Mouse (Mus musculus): Measurements from ENCODE around the gene Gtf2a2. TPM values are rescaled to one million over a fixed set of nuclear protein-coding genes. Genes with fewer than 3 reads are reported as not detected.
"Not testable (repeated sequence)": the region's sequence is repeated elsewhere in the genome, so short reads cannot be mapped to it uniquely, and the experiment has no call there.

The Gtf2a2 gene
- polyA plus RNA-seq, 1 experiment from 2014 or later, result 206 TPM

GRCm38 (mm10) chr9:69999318-69999717 is 13.0 kb upstream of the Gtf2a2 start:
- ATAC-seq (ENCODE audit: low FRiP score, low read depth), result no peak
- no peaks in the 10 kb centered on the region for H3K27me3 ChIP-seq
- H3K9ac ChIP-seq, result no peak overlapping the region
- H3K4me1 ChIP-seq, result no peaks in the 10 kb centered on the region
- WGBS, result 75% methylated on average over 1 of the region's 1 CpGs
- H3K36me3 ChIP-seq, result peaks cover 83% of the 10 kb centered on the region
- H3K4me3 ChIP-seq, result no peak overlapping the region
- no peak overlapping the region for H3K27ac ChIP-seq
- no peak overlapping the region for H3K4me2 ChIP-seq (replicated peaks)
- H3K9me3 ChIP-seq, result no peaks in the 10 kb centered on the region

DNA sequence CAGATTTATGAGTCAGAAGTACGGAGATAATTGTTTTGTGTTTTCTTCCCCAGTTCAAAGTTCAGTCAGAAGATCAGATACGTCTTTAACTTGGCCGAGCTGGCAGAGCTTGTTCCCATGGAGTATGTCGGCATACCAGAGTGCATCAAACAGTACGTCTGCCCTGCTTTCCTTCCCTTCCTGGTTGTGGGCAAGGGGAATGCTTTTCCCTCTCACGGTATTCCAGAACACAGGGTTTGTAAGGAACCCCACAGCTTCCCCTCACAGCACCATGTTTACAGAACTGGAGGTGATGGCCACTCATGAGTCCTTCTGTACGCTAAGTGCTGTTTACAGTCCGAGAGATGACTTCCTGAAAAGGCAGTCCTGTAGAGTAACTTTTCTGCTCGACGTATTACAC is 8.8 kb upstream of the Gtf2a2 start:
- no peak for ATAC-seq (ENCODE audit: low FRiP score, low read depth)
- H3K4me1 ChIP-seq, result no peaks in the 10 kb centered on the region
- 89% methylated on average over 10 of the region's 10 CpGs for WGBS
- H3K36me3 ChIP-seq, result peaks cover 82% of the 10 kb centered on the region
- H3K9me3 ChIP-seq, result no peaks in the 10 kb centered on the region
- H3K4me2 ChIP-seq (replicated peaks), result no peak overlapping the region
- H3K27ac ChIP-seq, result no peak overlapping the region
- no peak overlapping the region for H3K4me3 ChIP-seq
- H3K9ac ChIP-seq, result no peak overlapping the region
- H3K27me3 ChIP-seq, result no peaks in the 10 kb centered on the region

GRCm38 (mm10) chr9:70006984-70007383 is 5.4 kb upstream of the Gtf2a2 start:
- 96% methylated on average over 5 of the region's 5 CpGs for WGBS
- no peak overlapping the region for H3K9ac ChIP-seq
- no peak overlapping the region for H3K27ac ChIP-seq
- ATAC-seq (ENCODE audit: low FRiP score, low read depth), result no peak
- peaks cover 69% of the 10 kb centered on the region for H3K36me3 ChIP-seq
- no peaks in the 10 kb centered on the region for H3K27me3 ChIP-seq
- H3K4me3 ChIP-seq, result no peak overlapping the region
- H3K4me1 ChIP-seq, result peaks cover 3% of the 10 kb centered on the region; the same call in 1 of the 2 replicates
- H3K9me3 ChIP-seq, result no peaks in the 10 kb centered on the region
- no peak overlapping the region for H3K4me2 ChIP-seq (replicated peaks)

GRCm38 (mm10) chr9:70007506-70008248 is 4.7 kb upstream of the Gtf2a2 start:
- no peaks in the 10 kb centered on the region for H3K9me3 ChIP-seq
- no peak overlapping the region for H3K9ac ChIP-seq
- ATAC-seq (ENCODE audit: low FRiP score, low read depth), result no peak
- H3K4me2 ChIP-seq (replicated peaks), result no peak overlapping the region
- H3K27ac ChIP-seq, result no peak overlapping the region
- H3K27me3 ChIP-seq, result no peaks in the 10 kb centered on the region
- 87% methylated on average over 14 of the region's 14 CpGs for WGBS
- no peak overlapping the region for H3K4me3 ChIP-seq
- peaks cover 64% of the 10 kb centered on the region for H3K36me3 ChIP-seq
- peaks cover 3% of the 10 kb centered on the region; the same call in 1 of the 2 replicates for H3K4me1 ChIP-seq

GRCm38 (mm10) chr9:70009754-70010304 is 2.5 kb upstream of the Gtf2a2 start:
- Histone ChIP-seq H3K27me3 (no peaks in the 10 kb centered on the region), H3K36me3 (peaks cover 48% of the 10 kb centered on the region), H3K9me3 (no peaks in the 10 kb centered on the region), H3K4me2 (replicated peaks) (no peak overlapping the region), H3K9ac (no peak overlapping the region), H3K27ac (no peak overlapping the region), H3K4me1 (peaks cover 17% of the 10 kb centered on the region), H3K4me3 (no peak overlapping the region)
- ATAC-seq (ENCODE audit: low FRiP score, low read depth), result no peak
- 87% methylated on average over 8 of the region's 8 CpGs for WGBS

DNA sequence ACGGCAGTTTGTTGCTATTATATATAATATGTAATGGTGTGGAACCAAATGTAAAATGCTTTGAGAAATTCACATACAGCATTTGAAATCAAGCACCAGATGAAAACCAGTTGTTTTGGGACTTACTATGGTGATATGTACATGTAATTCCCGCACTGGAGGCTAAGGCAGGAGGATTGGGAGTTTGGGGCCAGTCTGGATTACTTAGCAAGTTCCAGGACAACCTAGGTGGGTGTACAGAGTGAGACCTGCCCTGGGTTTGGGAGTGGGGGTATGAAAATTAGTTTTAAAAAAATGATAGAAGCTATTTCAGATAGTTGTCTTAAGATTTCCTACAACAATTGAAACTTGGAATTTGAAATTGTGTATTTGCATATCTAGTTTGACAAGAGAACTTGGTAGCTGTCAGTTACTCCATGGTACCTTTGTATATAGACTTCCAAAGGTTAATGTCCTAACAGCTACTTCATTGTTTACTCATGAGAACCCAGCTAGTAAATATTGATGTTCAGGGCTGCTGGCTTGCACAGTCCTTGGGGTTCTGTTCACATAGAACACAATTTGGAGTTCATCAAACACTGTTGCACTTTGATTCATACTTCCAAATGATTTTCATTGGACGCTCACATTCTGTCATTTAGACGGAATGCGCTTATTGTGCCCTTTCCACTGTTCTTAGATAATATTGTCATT is 1.4 kb upstream of the Gtf2a2 start:
- no peak overlapping the region for H3K9ac ChIP-seq
- H3K4me1 ChIP-seq, result peaks cover 17% of the 10 kb centered on the region
- no peaks in the 10 kb centered on the region for H3K27me3 ChIP-seq
- no peaks in the 10 kb centered on the region for H3K9me3 ChIP-seq
- H3K4me3 ChIP-seq, result no peak overlapping the region
- no peak for ATAC-seq (ENCODE audit: low FRiP score, low read depth)
- WGBS, result 91% methylated on average over 5 of the region's 5 CpGs
- no peak overlapping the region for H3K4me2 ChIP-seq (replicated peaks)
- peaks cover 39% of the 10 kb centered on the region for H3K36me3 ChIP-seq
- H3K27ac ChIP-seq, result no peak overlapping the region

- peaks cover 17% of the 10 kb centered on the region for H3K4me1 ChIP-seq
- peak overlapping the region; percentile 91 for H3K27ac ChIP-seq
- H3K9ac ChIP-seq, result peak overlapping the region; percentile 90
- peak overlapping the region; percentile 74 for H3K4me2 ChIP-seq (replicated peaks)
- 62% methylated on average over 14 of the region's 14 CpGs for WGBS
- ATAC-seq (ENCODE audit: low FRiP score, low read depth), result no peak
- peaks cover 37% of the 10 kb centered on the region for H3K36me3 ChIP-seq
- H3K9me3 ChIP-seq, result no peaks in the 10 kb centered on the region
- peak overlapping the region; percentile 86 for H3K4me3 ChIP-seq
- no peaks in the 10 kb centered on the region for H3K27me3 ChIP-seq
These were observed 578 bp upstream of the Gtf2a2 start for GRCm38 (mm10) chr9:70011537-70012407.

GRCm38 (mm10) chr9:70015632-70016031 is 3.3 kb downstream of the Gtf2a2 start:
- Histone ChIP-seq H3K4me2 (replicated peaks) (no peak overlapping the region), H3K4me1 (peaks cover 17% of the 10 kb centered on the region), H3K4me3 (no peak overlapping the region), H3K9ac (no peak overlapping the region), H3K36me3 (peaks cover 18% of the 10 kb centered on the region), H3K9me3 (no peaks in the 10 kb centered on the region), H3K27me3 (no peaks in the 10 kb centered on the region), H3K27ac (no peak overlapping the region)
- 90% methylated on average over 2 of the region's 2 CpGs for WGBS
- ATAC-seq (ENCODE audit: low FRiP score, low read depth), result no peak

- Histone ChIP-seq H3K9ac (no peak overlapping the region), H3K27ac (no peak overlapping the region), H3K4me3 (no peak overlapping the region), H3K27me3 (no peaks in the 10 kb centered on the region), H3K36me3 (peaks cover 33% of the 10 kb centered on the region), H3K9me3 (no peaks in the 10 kb centered on the region), H3K4me1 (peaks cover 6% of the 10 kb centered on the region), H3K4me2 (replicated peaks) (no peak overlapping the region)
- no peak for ATAC-seq (ENCODE audit: low FRiP score, low read depth)
These were observed 6.5 kb downstream of the Gtf2a2 start for GRCm38 (mm10) chr9:70018879-70019278.

GRCm38 (mm10) chr9:70021610-70022009 is 9.3 kb downstream of the Gtf2a2 start:
- H3K27ac ChIP-seq, result no peak overlapping the region
- H3K4me1 ChIP-seq, result no peaks in the 10 kb centered on the region
- H3K9ac ChIP-seq, result no peak overlapping the region
- ATAC-seq (ENCODE audit: low FRiP score, low read depth), result no peak
- H3K27me3 ChIP-seq, result no peaks in the 10 kb centered on the region
- H3K36me3 ChIP-seq, result peaks cover 32% of the 10 kb centered on the region
- 87% methylated on average over 1 of the region's 1 CpGs for WGBS
- no peak overlapping the region for H3K4me2 ChIP-seq (replicated peaks)
- no peak overlapping the region for H3K4me3 ChIP-seq
- H3K9me3 ChIP-seq, result no peaks in the 10 kb centered on the region

DNA sequence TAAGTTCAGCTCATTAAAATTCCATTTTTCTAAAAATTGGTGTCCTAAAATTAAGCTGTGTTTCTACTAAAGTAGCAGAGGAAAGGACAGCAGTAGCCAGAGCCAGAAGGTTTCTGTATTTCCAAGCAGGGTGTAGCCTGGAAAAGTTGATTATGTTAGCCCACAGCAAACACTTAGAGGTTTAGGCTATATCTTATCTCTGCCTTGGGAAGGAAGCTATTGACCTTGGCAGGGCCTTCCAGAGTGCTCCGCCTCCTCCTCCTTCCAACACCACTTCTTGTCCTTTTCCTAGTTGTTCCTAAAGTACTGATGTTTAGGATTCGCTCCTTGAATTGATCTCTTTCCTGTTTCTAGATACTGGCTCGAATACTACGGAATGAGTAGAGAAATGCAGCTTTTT is 9.7 kb downstream of the Gtf2a2 start:
- Histone ChIP-seq H3K4me3 (no peak overlapping the region), H3K9me3 (no peaks in the 10 kb centered on the region), H3K27me3 (no peaks in the 10 kb centered on the region), H3K36me3 (peaks cover 27% of the 10 kb centered on the region), H3K4me1 (no peaks in the 10 kb centered on the region), H3K27ac (no peak overlapping the region), H3K4me2 (replicated peaks) (no peak overlapping the region), H3K9ac (no peak overlapping the region)
- ATAC-seq (ENCODE audit: low FRiP score, low read depth), result no peak
- whole genome bisulfite sequencing, result 91% methylated on average over 4 of the region's 4 CpGs

- not testable (repeated sequence) for H3K4me2 ChIP-seq (replicated peaks); ATAC-seq (ENCODE audit: low FRiP score, low read depth); H3K27me3 ChIP-seq; H3K4me1 ChIP-seq; H3K4me3 ChIP-seq; H3K27ac ChIP-seq; H3K9ac ChIP-seq; H3K9me3 ChIP-seq
- H3K36me3 ChIP-seq, result peaks cover 25% of the 10 kb centered on the region
- WGBS, result 68% methylated on average over 1 of the region's 1 CpGs
These were observed 11.3 kb downstream of the Gtf2a2 start for GRCm38 (mm10) chr9:70023615-70024014.

All from limb, embryonic 13.5 days (tissue).